Mouse (Mus musculus): ENCODE measurements around the gene Gm28308. TPM values are rescaled to one million over a fixed set of nuclear protein-coding genes. Genes with fewer than 3 reads are reported as not detected.

The Gm28308 gene
- total and polyA plus RNA-seq, 3 experiments: not detected

DNA sequence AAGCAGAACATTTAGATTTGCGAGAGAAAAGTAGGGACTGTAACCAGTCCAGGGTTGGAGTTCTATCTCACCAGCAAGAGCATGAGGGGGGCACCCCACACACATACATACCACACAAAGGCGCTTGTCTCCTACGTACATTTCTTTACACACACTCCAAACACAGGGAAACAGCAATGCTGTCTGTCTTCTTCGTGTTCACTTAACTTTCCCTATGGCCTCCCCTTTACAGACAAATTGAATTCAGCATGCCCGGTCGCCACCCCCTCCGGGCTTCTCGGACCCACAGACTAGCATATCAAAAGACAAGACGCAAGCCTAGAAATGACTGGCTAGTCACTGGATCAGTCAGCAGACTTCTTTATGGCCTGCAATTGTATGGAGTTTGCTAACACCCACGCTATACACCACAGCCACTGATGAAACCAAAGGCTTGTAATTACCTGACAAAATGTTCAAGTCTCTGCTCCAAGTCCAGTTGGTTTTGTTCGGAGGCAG is 32.9 kb downstream of the Gm28308 start:
- H3K27me3 ChIP-seq (replicated peaks): no peaks in the 10 kb centered on the region
- dilution Hi-C loops (cut with MboI; ENCODE audit: extremely low pct_ligation_motif_present, extremely low pct_unique_long_range_greater_than_20kb, low sequenced_read_pairs): no loop called here
- no peaks in the 10 kb centered on the region for H3K4me1 ChIP-seq (ENCODE audit: control insufficient read depth in 1 of 2, insufficient read depth in 2 of 2)
- no peak overlapping the region for H3K9ac ChIP-seq (ENCODE audit: insufficient read depth, low read depth)
- H3K27ac ChIP-seq (ENCODE audit: insufficient read depth, low read depth): no peak overlapping the region
- H3K4me2 ChIP-seq (ENCODE audit: insufficient read depth, low read depth, poor library complexity, severe bottlenecking): no peak overlapping the region
- no peaks in the 10 kb centered on the region for H3K79me2 ChIP-seq (replicated peaks; ENCODE audit: control insufficient read depth, extremely low read depth, insufficient read depth, poor library complexity, severe bottlenecking)
- no peak for DNase-seq (ENCODE audit: extremely low read depth)
- no peaks in the 10 kb centered on the region for H3K36me3 ChIP-seq (replicated peaks in 1 of 2; ENCODE audit: control insufficient read depth in 1 of 2, insufficient read depth in 1 of 2, low read length in 1 of 2)
- H3K9me3 ChIP-seq (replicated peaks; ENCODE audit: low read length): peaks cover 2% of the 10 kb centered on the region
- in situ Hi-C loops (cut with MboI; ENCODE audit: low pct_ligation_motif_present, low pct_unique_long_range_greater_than_20kb, low sequenced_read_pairs): no loop called here
- H3K4me3 ChIP-seq (replicated peaks in 1 of 3; ENCODE audit: low read depth in 2 of 3, low read length in 2 of 3, poor library complexity in 1 of 3): no peak overlapping the region
- TF ChIP-seq CHD1 (IDR thresholded peaks at IDR 0.05; ENCODE audit: low read depth, low read length) (no peak), GABPA (IDR thresholded peaks at IDR 0.05; ENCODE audit: insufficient replicate concordance, low read depth, low read length) (no peak), KAT2A (IDR thresholded peaks at IDR 0.05; ENCODE audit: insufficient replicate concordance, low read length) (no peak)

DNA sequence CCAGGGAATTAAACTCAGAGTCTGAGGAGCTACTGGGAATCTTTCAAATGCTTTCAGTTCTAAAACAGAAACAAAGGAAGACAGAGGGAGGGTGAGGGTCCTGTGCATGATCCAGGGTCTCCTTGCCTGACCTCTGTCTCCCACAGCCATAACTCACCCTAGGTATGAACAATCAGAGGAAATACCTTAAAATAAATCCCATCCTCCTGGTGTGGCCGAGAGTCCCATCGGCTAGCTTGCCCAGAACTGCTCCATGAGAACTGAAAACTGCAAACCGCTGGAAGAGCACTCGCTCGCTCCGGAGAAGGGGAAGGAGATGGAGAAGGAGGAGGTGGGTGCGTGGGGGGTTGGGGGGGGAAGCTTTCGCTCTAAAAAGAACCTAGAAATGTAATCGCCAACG is 33.4 kb downstream of the Gm28308 start:
- H3K79me2 ChIP-seq (replicated peaks; ENCODE audit: control insufficient read depth, extremely low read depth, insufficient read depth, poor library complexity, severe bottlenecking): no peaks in the 10 kb centered on the region
- in situ Hi-C loops (cut with MboI; ENCODE audit: low pct_ligation_motif_present, low pct_unique_long_range_greater_than_20kb, low sequenced_read_pairs): no loop called here
- peaks cover 5% of the 10 kb centered on the region for H3K9me3 ChIP-seq (replicated peaks; ENCODE audit: low read length)
- dilution Hi-C loops (cut with MboI; ENCODE audit: extremely low pct_ligation_motif_present, extremely low pct_unique_long_range_greater_than_20kb, low sequenced_read_pairs): no loop called here
- no peak for DNase-seq (ENCODE audit: extremely low read depth)
- no peak overlapping the region for H3K9ac ChIP-seq (ENCODE audit: insufficient read depth, low read depth)
- no peaks in the 10 kb centered on the region for H3K27me3 ChIP-seq (replicated peaks)
- TF ChIP-seq NELFE (IDR thresholded peaks at IDR 0.05; ENCODE audit: low read depth, low read length): no peak
- TF ChIP-seq ZC3H11A (IDR thresholded peaks at IDR 0.05; ENCODE audit: low read depth, low read length): no peak
- H3K27ac ChIP-seq (ENCODE audit: insufficient read depth, low read depth): no peak overlapping the region
- H3K4me1 ChIP-seq (ENCODE audit: control insufficient read depth in 1 of 2, insufficient read depth in 2 of 2): no peaks in the 10 kb centered on the region
- H3K4me2 ChIP-seq (ENCODE audit: insufficient read depth, low read depth, poor library complexity, severe bottlenecking): no peak overlapping the region
- no peaks in the 10 kb centered on the region for H3K36me3 ChIP-seq (replicated peaks in 1 of 2; ENCODE audit: control insufficient read depth in 1 of 2, insufficient read depth in 1 of 2, low read length in 1 of 2)
- no peak overlapping the region for H3K4me3 ChIP-seq (replicated peaks in 1 of 3; ENCODE audit: low read depth in 2 of 3, low read length in 2 of 3, poor library complexity in 1 of 3)

GRCm38 (mm10) chr6:52178918-52179665 is 34.0 kb downstream of the Gm28308 start:
- Histone ChIP-seq H3K4me1 (ENCODE audit: control insufficient read depth in 1 of 2, insufficient read depth in 2 of 2) (no peaks in the 10 kb centered on the region), H3K4me2 (ENCODE audit: insufficient read depth, low read depth, poor library complexity, severe bottlenecking) (no peak overlapping the region), H3K27me3 (replicated peaks) (no peaks in the 10 kb centered on the region), H3K79me2 (replicated peaks; ENCODE audit: control insufficient read depth, extremely low read depth, insufficient read depth, poor library complexity, severe bottlenecking) (no peaks in the 10 kb centered on the region), H3K27ac (ENCODE audit: insufficient read depth, low read depth) (no peak overlapping the region), H3K9me3 (replicated peaks; ENCODE audit: low read length) (peaks cover 5% of the 10 kb centered on the region), H3K4me3 (replicated peaks in 1 of 3; ENCODE audit: low read depth in 2 of 3, low read length in 2 of 3, poor library complexity in 1 of 3) (no peak overlapping the region), H3K9ac (ENCODE audit: insufficient read depth, low read depth) (no peak overlapping the region), H3K36me3 (replicated peaks in 1 of 2; ENCODE audit: control insufficient read depth in 1 of 2, insufficient read depth in 1 of 2, low read length in 1 of 2) (no peaks in the 10 kb centered on the region)
- TF ChIP-seq TCF12 (IDR thresholded peaks at IDR 0.05; ENCODE audit: low read depth, low read length): no peak
- no peak for TF ChIP-seq POLR2AphosphoS2 (IDR thresholded peaks at IDR 0.05; ENCODE audit: low read depth, low read length)
- no peak for DNase-seq (ENCODE audit: extremely low read depth)
- in situ Hi-C loops (cut with MboI; ENCODE audit: low pct_ligation_motif_present, low pct_unique_long_range_greater_than_20kb, low sequenced_read_pairs) (no loop called here), dilution Hi-C loops (cut with MboI; ENCODE audit: extremely low pct_ligation_motif_present, extremely low pct_unique_long_range_greater_than_20kb, low sequenced_read_pairs) (no loop called here)
